Mouse (Mus musculus) adrenal gland, postnatal 25 days (tissue): Measurements from ENCODE around the gene Wdr5. TPM values are rescaled to one million over a fixed set of nuclear protein-coding genes. Genes with fewer than 3 reads are reported as not detected.
"Not testable (repeated sequence)": the region's sequence is repeated elsewhere in the genome, so short reads cannot be mapped to it uniquely, and the experiment has no call there.

ENCODE experiments used
- DNase-seq: peaks from one replicate; pipeline ENCODE4 v3.0.0; 2021; ENCODE audit warnings: mixed read lengths
- total RNA-seq: library from RNA; stranded (reverse); gene quantifications from 2 replicates; pipeline ENCODE4 v1.2.3, GENCODE M21; 2021

Gene Wdr5
- total RNA-seq, 1 experiment from 2014 or later = 37.3 TPM

GRCm38 (mm10) chr2:27504113-27504885 lies 10.7 kb upstream of the Wdr5 start:
- no peak for DNase-seq

DNA sequence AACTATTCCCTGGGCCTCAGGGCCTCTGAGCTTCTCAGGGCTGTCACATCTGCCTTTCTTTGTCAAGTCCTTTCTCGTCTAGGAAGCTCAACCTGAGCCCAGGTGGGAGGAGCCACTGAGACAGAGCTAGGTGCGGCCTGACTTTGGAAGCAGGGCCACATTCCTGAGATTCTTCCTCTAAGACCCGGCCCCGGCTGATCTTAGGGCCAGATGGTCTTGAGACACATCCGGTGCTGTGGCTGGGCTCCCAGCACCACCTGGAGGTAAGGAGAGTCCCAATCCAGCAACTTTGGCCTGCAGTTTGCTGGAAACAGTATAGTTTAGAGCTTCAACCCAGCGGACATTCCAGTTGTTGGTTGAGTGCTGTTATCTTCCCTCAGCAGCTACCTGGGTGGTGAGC lies 9.4 kb upstream of the Wdr5 start:
- DNase-seq = no peak

GRCm38 (mm10) chr2:27506658-27507057 lies 8.3 kb upstream of the Wdr5 start:
- not testable (repeated sequence) for DNase-seq

DNA sequence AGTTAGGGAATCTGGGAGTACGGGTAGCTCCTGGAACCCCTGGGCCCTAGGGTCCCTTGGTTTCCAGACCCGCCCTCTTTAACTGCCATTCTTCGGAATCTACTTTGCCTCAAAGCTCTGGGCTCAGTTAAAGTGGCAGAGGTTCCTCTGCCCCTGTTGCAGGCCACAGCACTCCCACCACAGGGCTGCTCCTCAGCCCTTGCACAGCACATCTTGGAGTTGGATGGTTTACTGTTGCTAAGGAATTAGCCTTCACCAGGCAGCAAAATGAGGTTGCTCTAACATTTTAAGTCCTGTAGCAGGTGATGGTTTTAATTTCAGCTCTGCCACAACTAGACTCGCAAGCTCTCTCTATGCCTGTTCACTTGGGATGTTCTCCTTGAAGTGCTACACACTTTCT lies 7.4 kb upstream of the Wdr5 start, which contains the start of gene Brd3:
TSS of gene Brd3 (minus strand) at position 101 of the 400 bp plus-strand sequence.
- no peak for DNase-seq

- DNase-seq = no peak
These were observed 4.3 kb upstream of the Wdr5 start for GRCm38 (mm10) chr2:27510706-27511105.

GRCm38 (mm10) chr2:27512909-27513308 lies 2.0 kb upstream of the Wdr5 start:
- no peak for DNase-seq

DNA sequence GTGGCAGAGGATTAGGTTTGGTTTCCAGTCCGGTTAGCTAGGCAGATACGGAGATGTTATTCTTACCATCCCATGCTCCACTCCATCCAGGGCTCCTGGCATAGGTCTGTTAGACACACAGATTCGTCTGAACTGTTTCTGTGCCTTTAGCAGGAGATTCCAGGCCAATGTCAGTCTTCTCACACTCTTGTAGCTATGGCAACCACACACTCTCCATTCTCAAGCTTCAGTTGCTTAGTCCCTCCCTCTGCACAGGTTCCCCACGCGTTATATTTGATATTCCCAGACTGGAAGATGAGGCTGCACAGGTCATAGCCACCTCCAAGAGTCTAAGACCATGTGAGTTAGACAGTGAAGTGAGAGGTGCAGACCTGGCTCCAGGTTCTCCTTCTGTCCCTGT lies 1.1 kb upstream of the Wdr5 start:
- no peak for DNase-seq

GRCm38 (mm10) chr2:27515341-27516166 lies 597 bp downstream of the Wdr5 start:
- DNase-seq = peak; percentile 27

DNA sequence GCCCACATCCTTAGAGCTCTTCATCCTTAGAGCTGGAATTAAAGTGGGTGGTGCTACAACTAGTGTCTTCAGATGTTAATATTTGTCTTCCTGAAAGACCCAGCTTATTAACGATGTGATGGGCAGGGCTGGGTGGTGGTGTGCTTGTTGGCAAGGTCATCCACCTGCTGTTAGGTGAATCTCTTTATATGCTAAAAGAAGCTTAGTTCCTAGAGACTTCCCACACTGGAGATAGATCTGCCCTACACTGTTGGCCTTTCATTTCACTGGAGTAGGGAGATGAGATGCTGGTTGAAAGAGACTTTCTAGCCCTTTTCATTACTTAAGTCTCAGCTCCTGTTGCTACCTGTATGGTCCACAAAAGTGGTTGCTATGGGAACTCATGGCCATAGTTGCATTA lies 1.3 kb downstream of the Wdr5 start:
- no peak for DNase-seq

DNA sequence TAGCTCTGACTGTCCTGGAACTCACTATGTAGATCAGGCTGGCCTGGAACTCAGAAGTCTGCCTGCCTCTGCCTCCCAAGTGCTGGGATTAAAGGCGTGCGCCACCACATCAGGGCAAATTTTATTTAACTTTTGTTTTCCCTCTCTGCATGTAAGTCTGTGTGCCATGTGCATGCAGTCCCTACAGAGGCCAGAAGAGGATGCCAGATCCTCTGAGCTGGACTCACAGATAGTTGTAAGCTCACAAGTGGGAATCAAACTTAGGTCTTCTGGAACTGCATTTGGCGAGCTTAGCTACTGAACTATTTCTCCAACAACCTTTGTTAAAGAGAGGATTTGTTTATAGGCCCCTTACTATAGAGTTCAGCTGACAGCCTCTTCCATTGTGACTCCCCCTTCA lies 3.3 kb downstream of the Wdr5 start:
- no peak for DNase-seq

DNA sequence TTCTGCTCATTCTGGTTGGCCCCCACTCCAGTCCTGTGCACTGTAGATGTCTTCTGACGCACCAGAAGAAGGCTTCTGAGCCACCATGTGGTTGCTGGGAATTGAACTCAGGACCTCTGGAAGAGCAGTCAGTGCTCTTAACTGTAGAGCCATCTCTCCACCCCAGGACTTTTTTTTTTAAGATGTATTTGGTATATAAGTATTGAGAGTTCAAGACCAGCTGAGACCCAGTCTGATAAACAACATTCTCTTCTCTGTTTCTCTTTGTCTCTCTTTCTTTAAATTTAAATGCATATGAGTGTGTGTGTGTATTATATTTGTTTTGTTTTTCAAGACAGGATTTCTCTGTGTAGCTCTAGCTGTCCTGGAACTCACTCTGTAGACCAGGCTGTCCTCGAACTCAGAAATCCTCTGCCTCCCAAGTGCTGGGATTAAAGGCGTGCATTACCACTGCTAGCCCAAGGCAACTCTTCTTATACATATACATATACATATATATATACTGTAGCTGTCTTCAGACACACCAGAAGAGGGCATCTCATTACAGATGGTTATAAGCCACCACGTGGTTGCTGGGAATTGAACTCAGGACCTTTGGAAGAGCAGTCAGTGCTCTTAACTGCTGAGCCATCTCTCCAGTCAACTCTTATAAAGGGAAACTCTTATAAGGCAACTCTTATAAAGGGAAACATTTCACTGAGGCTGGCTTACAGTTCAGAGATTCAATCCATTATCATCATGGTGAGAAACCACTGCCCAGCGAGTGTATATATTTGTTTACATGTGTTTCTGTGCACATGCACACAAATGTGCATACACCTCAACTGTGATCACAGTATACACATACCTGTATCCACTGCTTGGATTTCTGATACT lies 23.7 kb downstream of the Wdr5 start:
- DNase-seq = not testable (repeated sequence)

GRCm38 (mm10) chr2:27539336-27539735 lies 24.4 kb downstream of the Wdr5 start:
- DNase-seq = no peak

- DNase-seq = peak; percentile 95
These were observed 25.0 kb downstream of the Wdr5 start for GRCm38 (mm10) chr2:27539772-27540514.

DNA sequence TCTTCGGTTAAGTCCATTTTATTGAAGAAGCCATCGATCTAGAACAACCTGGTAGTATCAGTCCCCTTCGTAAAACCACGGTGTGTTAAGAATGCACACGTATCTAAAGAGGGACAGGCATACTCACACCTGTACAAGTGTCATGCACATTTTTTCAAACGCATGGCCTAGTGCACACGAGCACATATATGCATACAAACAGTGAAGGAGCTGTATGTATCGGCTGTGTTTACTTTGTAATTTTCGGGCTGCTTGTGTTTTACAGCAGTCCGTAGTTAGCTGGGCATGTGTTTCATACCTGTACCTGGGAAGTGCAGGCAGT lies 25.5 kb downstream of the Wdr5 start:
- DNase-seq = no peak

DNA sequence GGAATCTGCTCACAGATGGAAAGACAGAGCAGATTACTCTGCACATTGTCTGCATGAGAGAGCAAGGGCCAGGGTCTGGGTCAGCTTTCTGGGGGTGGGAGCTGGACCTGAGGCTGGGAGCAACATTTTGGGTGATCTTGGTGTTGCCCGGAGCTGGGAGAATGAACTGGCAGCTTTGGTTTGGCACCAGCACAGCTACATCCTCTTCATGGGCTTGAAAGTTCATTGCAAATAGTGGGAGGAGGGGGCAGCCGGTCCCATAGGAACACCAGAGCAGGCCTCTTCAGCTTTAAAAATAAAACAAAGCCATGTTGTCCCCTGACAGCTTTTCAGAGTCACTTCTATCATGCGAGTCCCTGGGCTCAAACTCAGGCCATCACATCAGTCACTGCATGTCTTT lies 26.3 kb downstream of the Wdr5 start:
- no peak for DNase-seq

DNA sequence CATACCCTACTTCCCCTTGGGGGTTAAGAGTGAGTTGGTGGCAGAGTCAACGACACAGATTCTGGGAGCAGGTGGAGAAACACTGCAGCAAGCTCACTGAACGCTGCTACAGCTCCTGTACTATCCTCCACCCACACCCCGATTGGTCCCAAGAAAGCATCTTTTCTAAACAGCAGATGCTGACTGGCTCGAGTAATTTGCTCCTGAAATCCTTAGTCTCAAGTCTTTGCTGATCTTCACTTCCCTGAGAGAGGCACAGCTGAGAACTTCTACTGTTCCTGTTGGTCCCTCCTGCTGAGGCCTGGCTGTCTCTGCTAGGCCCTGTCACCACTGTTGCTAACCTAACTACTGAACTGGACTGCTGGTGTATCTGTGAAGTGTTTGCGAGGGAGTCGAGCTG lies 29.7 kb downstream of the Wdr5 start:
- no peak for DNase-seq

GRCm38 (mm10) chr2:27545517-27545916 lies 30.6 kb downstream of the Wdr5 start:
- not testable (repeated sequence) for DNase-seq

- DNase-seq = not testable (repeated sequence)
These were observed 31.1 kb downstream of the Wdr5 start for GRCm38 (mm10) chr2:27546041-27546440.

DNA sequence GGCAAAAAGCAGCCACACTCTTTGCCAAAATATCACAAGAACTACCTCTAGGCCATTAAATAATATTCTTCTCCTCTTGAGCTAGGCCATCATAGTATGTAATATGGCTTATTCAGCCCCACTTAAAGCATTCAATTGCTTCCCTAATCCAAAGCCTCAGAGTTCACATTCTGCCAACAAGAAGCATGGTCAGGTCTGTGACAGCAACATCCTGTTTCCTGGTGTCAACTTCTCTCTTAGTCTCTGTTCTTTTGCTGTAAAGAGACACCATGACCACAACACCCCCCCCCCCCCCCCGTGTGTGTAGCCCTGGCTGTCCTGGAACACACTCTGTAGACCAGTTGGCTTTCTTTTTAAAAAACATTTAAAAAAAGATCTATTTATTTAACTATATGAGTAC lies 32.4 kb downstream of the Wdr5 start:
- DNase-seq = no peak

DNA sequence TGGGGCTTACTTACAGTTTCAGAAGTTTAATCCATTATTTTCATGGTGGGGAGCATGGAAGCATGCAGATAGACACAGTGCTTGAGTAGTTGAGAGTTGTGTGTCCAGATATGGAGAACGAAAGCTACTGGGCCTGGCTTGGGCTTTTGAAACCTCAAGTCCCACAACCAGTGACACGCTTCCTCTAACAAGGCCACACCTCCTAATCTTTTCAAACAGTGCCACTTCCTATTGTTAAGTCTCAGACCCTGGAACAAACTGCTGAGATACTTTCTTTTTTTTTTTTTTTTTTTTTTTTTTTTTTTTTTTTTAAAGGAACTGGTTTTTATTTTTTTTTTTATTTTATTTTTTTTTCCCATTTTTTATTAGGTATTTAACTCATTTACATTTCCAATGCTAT lies 33.0 kb downstream of the Wdr5 start:
- DNase-seq = no peak

DNA sequence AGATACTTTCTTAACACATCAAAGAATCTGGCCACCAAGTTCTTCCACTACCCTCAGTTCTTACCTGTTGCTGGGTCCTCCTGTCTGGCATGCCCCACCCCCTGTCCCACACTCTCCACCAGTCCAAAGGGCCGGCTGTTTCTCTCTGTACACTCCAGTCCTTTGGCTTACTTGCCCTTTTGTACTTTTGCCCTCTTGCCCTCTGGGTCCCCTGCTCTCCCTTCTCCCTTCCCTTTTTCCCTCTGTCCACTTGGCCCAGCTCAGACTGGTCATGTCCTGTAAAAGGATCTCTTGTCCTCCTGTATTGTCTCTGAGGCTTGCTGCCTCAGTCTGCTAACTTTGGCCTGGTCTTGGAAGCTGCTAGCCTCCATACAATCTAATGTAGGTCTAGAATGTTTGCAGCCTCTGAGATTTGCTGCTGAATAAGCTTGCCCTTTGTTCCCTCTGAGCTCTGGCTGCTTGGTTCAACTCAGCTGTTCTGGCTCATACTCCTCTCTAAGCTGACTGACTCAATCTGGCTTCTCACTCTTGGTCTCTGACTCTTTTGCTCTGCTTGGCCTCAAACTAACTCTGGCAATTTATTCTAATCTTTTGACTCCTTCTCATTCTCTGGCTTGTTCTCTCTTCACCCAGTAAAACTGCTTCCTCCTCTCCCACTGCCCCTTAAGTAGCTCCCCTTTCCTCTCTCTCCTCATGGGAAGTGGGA lies 33.9 kb downstream of the Wdr5 start:
- no peak for DNase-seq
